Mouse (Mus musculus) spleen, adult 2 months (tissue): ENCODE results near the gene Mcub.

Experiments used
- CTCF ChIP-seq: fragments of 200-500 bp; IDR thresholded peaks from 2 replicates; pipeline ENCODE4 v1.5.1; 2011; ENCODE audit warnings: mild to moderate bottlenecking, inconsistent platforms; ENCODE audit not compliant: insufficient read depth, insufficient read length, insufficient replicate concordance; ENCODE audit errors: extremely low read depth
- POLR2A ChIP-seq: fragments of 200-500 bp; IDR thresholded peaks from 2 replicates; pipeline ENCODE4 v1.6.1; 2011; ENCODE audit warnings: low read depth, low read length, inconsistent platforms

GRCm38 (mm10) chr3:129879913-129880312 is 90.1 kb downstream of the Mcub start:
- no peak for TF ChIP-seq CTCF
- no peak for TF ChIP-seq POLR2A
